In genomic region chr14:114567673-114568309, GRCm38 (mm10) we compare ENCODE assay signal across 7 mouse cellular contexts.
DNase-seq lines count a peak whose midpoint lies in the region; ATAC-seq and TF ChIP-seq lines count a peak whose summit lies in the region.

No protein-coding gene starts in this region.

- in situ Hi-C loops in ES-E14 (cut with MboI; ENCODE audit: low sequenced_read_pairs in 2 of 2, unreplicated experiment in 2 of 2), result no loop called here

- no peaks in the 10 kb centered on the region for H3K36me3 ChIP-seq in ES-E14 (ENCODE audit: control insufficient read depth, insufficient read depth, low read length, poor library complexity, severe bottlenecking)
- no peaks in the 10 kb centered on the region for H3K36me3 ChIP-seq in embryonic facial prominence, embryonic 15.5 days
- H3K36me3 ChIP-seq in hindbrain, embryonic 14.5 days (replicated peaks; ENCODE audit: control insufficient read depth, insufficient read depth), result no peaks in the 10 kb centered on the region
- no peaks in the 10 kb centered on the region for H3K36me3 ChIP-seq in midbrain, embryonic 11.5 days (ENCODE audit: control insufficient read depth, insufficient read depth, low read length)
- H3K36me3 ChIP-seq in stomach, postnatal 0 days (ENCODE audit: control insufficient read depth, insufficient read depth, low read length), result no peaks in the 10 kb centered on the region

- no peak for ATAC-seq in embryonic facial prominence, embryonic 15.5 days (ENCODE audit: insufficient number of reproducible peaks, low FRiP score, low TSS enrichment, low read depth)
- peak; percentile 77 for ATAC-seq in hindbrain, embryonic 14.5 days (ENCODE audit: low FRiP score)
- peak; percentile 80 for ATAC-seq in midbrain, embryonic 11.5 days (ENCODE audit: low FRiP score)
- ATAC-seq in stomach, postnatal 0 days (ENCODE audit: low FRiP score, low TSS enrichment), result no peak

- peak; percentile 67 for TF ChIP-seq CTCF in stomach, postnatal 0 days (IDR thresholded peaks at IDR 0.05; ENCODE audit: low read depth)

- H3K4me3 ChIP-seq in ES-E14 (ENCODE audit: insufficient read depth in 1 of 2, low read depth in 1 of 2, low read length in 2 of 2, poor library complexity in 1 of 2, severe bottlenecking in 1 of 2), result no peak overlapping the region
- no peak overlapping the region; the same call in 1 of the 2 replicates for H3K4me3 ChIP-seq in embryonic facial prominence, embryonic 15.5 days (replicated peaks)
- 0 out of 2 replicates have a peak overlapping the region, but pooled peaks have one; percentile 7 for H3K4me3 ChIP-seq in hindbrain, embryonic 14.5 days (replicated peaks; ENCODE audit: low read length)
- H3K4me3 ChIP-seq in midbrain, embryonic 11.5 days (ENCODE audit: low read depth, low read length), result no peak overlapping the region
- H3K4me3 ChIP-seq in stomach, postnatal 0 days (ENCODE audit: low read depth, low read length), result peak overlapping the region; percentile 8; the same call in 1 of the 2 replicates

- peak; percentile 30 for DNase-seq in ES-E14 (ENCODE audit: low read depth, low spot score)
- DNase-seq in R1 (ENCODE audit: low read depth, low spot score), result peak; percentile 57
- peak; percentile 89 for DNase-seq in hindbrain, embryonic 14.5 days (ENCODE audit: low spot score)
- DNase-seq in layer of hippocampus, postnatal 36 days, result peak; percentile 49 to 71
- DNase-seq in midbrain, embryonic 11.5 days (ENCODE audit: low spot score, missing footprints), result peak; percentile 97
- peak; percentile 40 for DNase-seq in stomach, postnatal 0 days (ENCODE audit: low spot score)

- WGBS in embryonic facial prominence, embryonic 15.5 days, result 16% methylated on average over 14 of the region's 14 CpGs
- 16% methylated on average over 14 of the region's 14 CpGs for WGBS in hindbrain, embryonic 14.5 days
- 23% methylated on average over 14 of the region's 14 CpGs for WGBS in midbrain, embryonic 11.5 days
- 15% methylated on average over 14 of the region's 14 CpGs for WGBS in stomach, postnatal 0 days

- no peak for TF ChIP-seq EP300 in stomach, postnatal 0 days (optimal IDR thresholded peaks at IDR 0.05)

- H3K27me3 ChIP-seq in embryonic facial prominence, embryonic 15.5 days, result no peaks in the 10 kb centered on the region
- no peaks in the 10 kb centered on the region for H3K27me3 ChIP-seq in hindbrain, embryonic 14.5 days (ENCODE audit: control insufficient read depth, insufficient read depth, low read length)
- no peaks in the 10 kb centered on the region for H3K27me3 ChIP-seq in midbrain, embryonic 11.5 days (ENCODE audit: control insufficient read depth, insufficient read depth, low read length)
- H3K27me3 ChIP-seq in stomach, postnatal 0 days (ENCODE audit: control insufficient read depth, insufficient read depth, low read length), result no peaks in the 10 kb centered on the region

- H3K4me1 ChIP-seq in ES-E14 (ENCODE audit: control insufficient read depth in 2 of 2, insufficient read depth in 2 of 2, low read length in 2 of 2, poor library complexity in 1 of 2), result no peaks in the 10 kb centered on the region
- H3K4me1 ChIP-seq in embryonic facial prominence, embryonic 15.5 days, result no peaks in the 10 kb centered on the region
- H3K4me1 ChIP-seq in hindbrain, embryonic 14.5 days (replicated peaks; ENCODE audit: control insufficient read depth, insufficient read depth, low read length), result peaks cover 5% of the 10 kb centered on the region; the same call in 1 of the 2 replicates
- no peaks in the 10 kb centered on the region for H3K4me1 ChIP-seq in midbrain, embryonic 11.5 days (ENCODE audit: control insufficient read depth, insufficient read depth, low read length)
- no peaks in the 10 kb centered on the region for H3K4me1 ChIP-seq in stomach, postnatal 0 days (replicated peaks; ENCODE audit: control insufficient read depth, insufficient read depth)

- no peak overlapping the region for H3K27ac ChIP-seq in ES-E14 (ENCODE audit: insufficient read depth, low read depth, low read length, poor library complexity, severe bottlenecking)
- no peak overlapping the region for H3K27ac ChIP-seq in embryonic facial prominence, embryonic 15.5 days (replicated peaks)
- no peak overlapping the region for H3K27ac ChIP-seq in hindbrain, embryonic 14.5 days
- H3K27ac ChIP-seq in midbrain, embryonic 11.5 days (ENCODE audit: low read depth, low read length), result no peak overlapping the region
- H3K27ac ChIP-seq in stomach, postnatal 0 days (replicated peaks), result no peak overlapping the region

- peak overlapping the region; percentile 38 for H3K4me2 ChIP-seq in embryonic facial prominence, embryonic 15.5 days (replicated peaks)
- H3K4me2 ChIP-seq in hindbrain, embryonic 14.5 days (replicated peaks), result peak overlapping the region; percentile 46
- H3K4me2 ChIP-seq in midbrain, embryonic 11.5 days, result no peak overlapping the region; the same call in 1 of the 2 replicates
- peak overlapping the region; percentile 34 for H3K4me2 ChIP-seq in stomach, postnatal 0 days (replicated peaks; ENCODE audit: low read depth)

- no peak overlapping the region for H3K9ac ChIP-seq in ES-E14 (ENCODE audit: insufficient read depth, low read depth, low read length, poor library complexity, severe bottlenecking)
- H3K9ac ChIP-seq in embryonic facial prominence, embryonic 15.5 days, result no peak overlapping the region
- 0 out of 2 replicates have a peak overlapping the region, but pooled peaks have one; percentile 31 for H3K9ac ChIP-seq in hindbrain, embryonic 14.5 days
- H3K9ac ChIP-seq in midbrain, embryonic 11.5 days (ENCODE audit: low read length), result no peak overlapping the region
- H3K9ac ChIP-seq in stomach, postnatal 0 days (ENCODE audit: low read length), result no peak overlapping the region

- no peaks in the 10 kb centered on the region for H3K9me3 ChIP-seq in ES-E14 (ENCODE audit: control insufficient read depth, insufficient read depth, low read depth, low read length)
- no peaks in the 10 kb centered on the region for H3K9me3 ChIP-seq in embryonic facial prominence, embryonic 15.5 days (replicated peaks)
- H3K9me3 ChIP-seq in hindbrain, embryonic 14.5 days (ENCODE audit: control insufficient read depth, low read length), result no peaks in the 10 kb centered on the region
- H3K9me3 ChIP-seq in midbrain, embryonic 11.5 days (ENCODE audit: control insufficient read depth, low read length), result no peaks in the 10 kb centered on the region
- no peaks in the 10 kb centered on the region for H3K9me3 ChIP-seq in stomach, postnatal 0 days (ENCODE audit: control insufficient read depth, low read length)

TF ChIP-seq in ES-E14, 5 proteins besides CTCF, POLR2A, EP300 and RAD21:
- TF ChIP-seq CHD2 (IDR thresholded peaks at IDR 0.05; ENCODE audit: low read depth, low read length) (no peak), ZNF384 (IDR thresholded peaks at IDR 0.05; ENCODE audit: low read depth, low read length) (no peak), HCFC1 (IDR thresholded peaks at IDR 0.05; ENCODE audit: borderline replicate concordance, insufficient read depth, low read length) (no peak)

Comparison
In these comparisons a context has a peak if more than half of its experiments do, and no peak if none do; other contexts are left out.
1. DNase-seq: peak in every context shown above with its lines; median percentile 97 in midbrain, embryonic 11.5 days; 89 in hindbrain, embryonic 14.5 days; 60 in layer of hippocampus, postnatal 36 days; 57 in R1; 40 in stomach, postnatal 0 days; 30 in ES-E14.
2. H3K4me3 ChIP-seq: peak in hindbrain, embryonic 14.5 days (single experiment) and stomach, postnatal 0 days (single experiment); none in ES-E14 (0 of 2), embryonic facial prominence, embryonic 15.5 days (single experiment) and midbrain, embryonic 11.5 days (single experiment).
3. ATAC-seq: peak in hindbrain, embryonic 14.5 days (single experiment) and midbrain, embryonic 11.5 days (single experiment); none in embryonic facial prominence, embryonic 15.5 days (single experiment) and stomach, postnatal 0 days (single experiment).